Mouse (Mus musculus) forebrain, embryonic 12.5 days (tissue): ENCODE measurements around the gene Nupr1. TPM values are rescaled to one million over a fixed set of nuclear protein-coding genes. Genes with fewer than 3 reads are reported as not detected.

ENCODE experiments used
- ATAC-seq: fragments of 200-750 bp; cut with Nextera tagmentation; 2 replicates; pipeline ENCODE4 v1.8.0; 2017; ENCODE audit warnings: moderate TSS enrichment; ENCODE audit not compliant: low FRiP score
- H3K27ac ChIP-seq: fragments of 300-500 bp; sonication (generic); 2 replicates; pipeline ENCODE4 v1.5.1; 2016; ENCODE audit warnings: mild to moderate bottlenecking
- H3K27me3 ChIP-seq: fragments of 300-500 bp; sonication (generic); 2 replicates; pipeline ENCODE4 v1.6.1; 2016; ENCODE audit warnings: mild to moderate bottlenecking
- H3K36me3 ChIP-seq: fragments of 300-500 bp; sonication (generic); replicated peaks from 2 replicates; pipeline ENCODE4 v1.6.1; 2016; ENCODE audit warnings: mild to moderate bottlenecking
- H3K4me1 ChIP-seq: fragments of 300-500 bp; sonication (generic); 2 replicates; pipeline ENCODE4 v1.6.1; 2016
- H3K4me2 ChIP-seq: fragments of 300-500 bp; sonication (generic); 2 replicates; pipeline ENCODE4 v1.6.1; 2016; ENCODE audit warnings: mild to moderate bottlenecking, moderate library complexity
- H3K4me3 ChIP-seq: fragments of 300-500 bp; sonication (generic); replicated peaks from 2 replicates; pipeline ENCODE4 v1.5.1; 2016; ENCODE audit warnings: mild to moderate bottlenecking
- H3K9ac ChIP-seq: fragments of 300-500 bp; sonication (generic); 2 replicates; pipeline ENCODE4 v1.6.1; 2016; ENCODE audit warnings: mild to moderate bottlenecking
- H3K9me3 ChIP-seq: fragments of 300-500 bp; sonication (generic); 2 replicates; pipeline ENCODE4 v1.6.1; 2016
- WGBS: fragments of 180-500 bp; shearing (Covaris S2); methylation state at CpG from one replicate; pipeline ENCODE4 v1.1.7; 2016; 5-methylcytosine and 5-hydroxymethylcytosine counted together
- microRNA-seq: library from miRNA; unstranded; fragments of <30 nt; microRNA quantifications from one replicate; pipeline ENCODE4, GENCODE M21; 2017
- polyA plus RNA-seq: library from polyadenylated mRNA; unstranded; fragments of >200 nt; fragmentation: Nextera tagmentation; extraction: Ambion mirVana; gene quantifications from 2 replicates; pipeline ENCODE4 v1.2.1, GENCODE M21; 2016

The Nupr1 gene
- polyA plus RNA-seq, 1 experiment from 2014 or later: 3.8 TPM

DNA sequence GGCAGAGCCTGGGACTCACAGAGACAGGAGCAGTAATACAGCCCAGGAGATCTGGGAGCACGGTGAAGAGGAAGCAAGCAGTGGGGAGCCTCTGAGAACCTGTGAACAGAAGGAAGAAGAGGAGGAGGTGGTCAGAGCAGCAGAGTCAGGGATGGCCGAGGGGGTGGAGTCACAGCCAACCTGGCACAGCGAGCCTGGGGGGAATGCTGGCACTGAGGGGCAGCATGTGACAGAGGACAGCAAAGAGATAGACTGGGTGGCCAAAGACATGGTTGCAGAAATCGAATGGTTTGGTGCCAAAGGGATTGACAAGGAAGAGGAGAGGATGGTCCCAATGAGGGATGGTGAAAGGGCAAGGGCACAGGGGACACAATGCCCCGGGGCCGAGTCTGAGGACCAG lies 44.9 kb downstream of the Nupr1 start, which contains the start of gene Cln3:
Gene Cln3, minus strand, starts transcription at position 101 of the 400 bp plus-strand sequence.
- Histone ChIP-seq H3K27me3 (peaks cover 49% of the 10 kb centered on the region), H3K4me1 (peaks cover 24% of the 10 kb centered on the region), H3K9ac (peak within 1 kb of the TSS; percentile 9; the same call in 1 of the 2 replicates), H3K4me3 (no peak within 1 kb of the TSS), H3K36me3 (peaks cover 7% of the 10 kb centered on the region; the same call in 1 of the 2 replicates), H3K27ac (no peak within 1 kb of the TSS), H3K4me2 (no peak within 1 kb of the TSS), H3K9me3 (no peaks in the 10 kb centered on the region)
- WGBS: 79% methylated on average over 6 of the region's 6 CpGs
- ATAC-seq: no peak

DNA sequence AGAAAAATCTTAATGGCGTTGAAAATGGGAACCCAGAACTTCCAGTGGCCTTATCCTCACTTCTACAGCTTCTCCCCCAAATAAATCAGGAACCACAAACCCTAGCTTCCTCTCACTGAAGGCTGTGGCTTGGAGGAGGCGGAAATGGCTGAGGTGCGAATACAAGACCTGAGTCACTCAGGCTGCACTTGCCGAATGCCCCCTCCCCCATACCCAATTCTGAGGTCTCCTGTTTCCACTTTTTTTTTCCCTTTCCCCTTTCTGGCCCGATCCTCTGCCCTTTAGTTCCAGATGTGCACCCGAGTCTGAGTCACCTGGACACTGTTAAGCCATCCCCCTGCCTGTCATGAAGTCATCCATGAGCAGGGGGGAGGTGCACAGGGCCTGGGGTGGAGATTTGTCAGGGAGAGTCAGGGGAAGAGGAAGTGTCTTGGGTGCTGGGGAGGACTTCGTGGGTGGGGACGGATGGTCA lies 46.1 kb downstream of the Nupr1 start, which contains the start of gene Apobr:
Gene Apobr, plus strand, starts transcription at position 437 of the 472 bp plus-strand sequence.
- Histone ChIP-seq H3K27ac (0 out of 2 replicates have a peak within 1 kb of the TSS, but pooled peaks have one; percentile 83), H3K27me3 (peaks cover 46% of the 10 kb centered on the region), H3K4me2 (peak within 1 kb of the TSS; percentile 65), H3K9me3 (no peaks in the 10 kb centered on the region), H3K4me1 (peaks cover 24% of the 10 kb centered on the region), H3K36me3 (peaks cover 7% of the 10 kb centered on the region; the same call in 1 of the 2 replicates), H3K4me3 (peak within 1 kb of the TSS; percentile 61), H3K9ac (peak within 1 kb of the TSS; percentile 59; the same call in 1 of the 2 replicates)
- 76% methylated on average over 8 of the region's 8 CpGs for WGBS
- no peak for ATAC-seq

DNA sequence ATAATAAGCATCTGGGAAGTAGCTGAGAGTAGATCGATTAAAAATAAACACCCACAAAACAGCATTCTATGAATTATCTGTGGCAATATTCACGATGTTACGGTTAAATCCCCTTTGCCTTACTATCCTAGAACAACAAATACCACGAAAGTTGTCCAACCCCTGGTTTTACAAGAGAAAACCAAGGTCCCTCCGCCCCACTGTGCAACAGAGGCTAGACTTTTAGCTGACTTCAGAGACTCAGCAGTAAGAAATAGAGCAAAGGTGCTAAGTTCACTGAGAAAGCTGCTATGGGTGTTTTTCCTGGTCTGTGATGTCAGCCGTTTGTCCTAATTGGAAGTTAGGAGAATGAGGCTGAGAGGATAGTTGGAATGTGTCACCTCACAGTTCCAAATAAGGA lies 46.9 kb downstream of the Nupr1 start:
- Histone ChIP-seq H3K36me3 (peaks cover 7% of the 10 kb centered on the region; the same call in 1 of the 2 replicates), H3K4me1 (peaks cover 24% of the 10 kb centered on the region), H3K9ac (peak overlapping the region; percentile 59; the same call in 1 of the 2 replicates), H3K27ac (peak overlapping the region; percentile 83; the same call in 1 of the 2 replicates), H3K9me3 (no peaks in the 10 kb centered on the region), H3K4me3 (peak overlapping the region; percentile 61), H3K4me2 (peak overlapping the region; percentile 65), H3K27me3 (peaks cover 39% of the 10 kb centered on the region)
- ATAC-seq: no peak
- 65% methylated on average over 6 of the region's 6 CpGs for WGBS

DNA sequence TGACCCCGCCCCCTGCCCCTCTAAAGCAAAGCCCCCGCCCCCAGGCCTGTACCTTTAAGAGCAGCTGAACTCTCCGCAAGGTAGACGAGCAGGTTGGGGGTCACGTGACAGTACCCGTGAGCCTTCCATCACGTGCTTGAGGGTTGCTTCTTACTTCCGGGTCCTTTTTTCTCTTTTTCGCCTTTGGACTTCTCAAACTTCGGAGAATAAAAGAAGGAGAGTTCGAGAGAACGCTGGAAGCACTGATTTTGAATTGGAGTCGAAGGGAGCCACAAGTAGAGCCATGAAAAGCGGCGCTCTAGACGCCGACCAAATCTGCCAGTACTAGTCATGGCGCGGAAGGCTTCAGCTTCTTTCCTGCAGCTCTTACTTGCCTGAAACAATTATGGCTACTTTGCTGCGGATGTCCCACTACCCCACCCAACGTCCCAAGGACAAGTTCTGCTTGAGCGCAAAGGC lies 47.4 kb downstream of the Nupr1 start:
- peak; percentile 89 for ATAC-seq
- H3K36me3 ChIP-seq: peaks cover 7% of the 10 kb centered on the region; the same call in 1 of the 2 replicates
- H3K4me1 ChIP-seq: peaks cover 24% of the 10 kb centered on the region
- H3K27me3 ChIP-seq: peaks cover 37% of the 10 kb centered on the region
- peak overlapping the region; percentile 61 for H3K4me3 ChIP-seq
- H3K27ac ChIP-seq: peak overlapping the region; percentile 83
- H3K9ac ChIP-seq: peak overlapping the region; percentile 59
- peak overlapping the region; percentile 65 for H3K4me2 ChIP-seq
- no peaks in the 10 kb centered on the region for H3K9me3 ChIP-seq
- WGBS: under 1% methylated on average over 22 of the region's 22 CpGs

DNA sequence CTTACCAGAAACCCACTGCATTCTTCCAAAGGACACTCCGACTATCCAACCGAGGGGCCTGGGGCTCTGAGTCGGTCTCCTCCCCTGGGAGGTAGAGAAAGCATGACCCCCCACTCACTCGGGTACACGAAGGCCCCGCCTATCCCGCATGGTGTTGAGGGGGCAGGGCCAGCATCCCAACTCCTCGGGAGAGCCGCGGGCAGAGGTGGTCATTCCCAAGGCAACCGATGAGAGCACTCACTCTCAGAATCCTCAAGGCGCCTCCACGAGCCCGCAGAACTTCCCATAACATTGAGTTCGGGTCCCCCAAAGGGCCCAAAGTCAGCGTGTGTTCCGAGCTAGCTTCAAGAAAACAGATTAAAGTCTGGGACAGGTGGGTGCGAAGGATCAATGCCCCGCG lies 47.9 kb downstream of the Nupr1 start:
- peaks cover 20% of the 10 kb centered on the region for H3K4me1 ChIP-seq
- peak; percentile 62 for ATAC-seq
- peak overlapping the region; percentile 59 for H3K9ac ChIP-seq
- peak overlapping the region; percentile 61 for H3K4me3 ChIP-seq
- peak overlapping the region; percentile 83; the same call in 1 of the 2 replicates for H3K27ac ChIP-seq
- H3K4me2 ChIP-seq: peak overlapping the region; percentile 65
- H3K27me3 ChIP-seq: peaks cover 37% of the 10 kb centered on the region
- H3K36me3 ChIP-seq: peaks cover 10% of the 10 kb centered on the region; the same call in 1 of the 2 replicates
- H3K9me3 ChIP-seq: no peaks in the 10 kb centered on the region
- 2% methylated on average over 20 of the region's 20 CpGs for WGBS

DNA sequence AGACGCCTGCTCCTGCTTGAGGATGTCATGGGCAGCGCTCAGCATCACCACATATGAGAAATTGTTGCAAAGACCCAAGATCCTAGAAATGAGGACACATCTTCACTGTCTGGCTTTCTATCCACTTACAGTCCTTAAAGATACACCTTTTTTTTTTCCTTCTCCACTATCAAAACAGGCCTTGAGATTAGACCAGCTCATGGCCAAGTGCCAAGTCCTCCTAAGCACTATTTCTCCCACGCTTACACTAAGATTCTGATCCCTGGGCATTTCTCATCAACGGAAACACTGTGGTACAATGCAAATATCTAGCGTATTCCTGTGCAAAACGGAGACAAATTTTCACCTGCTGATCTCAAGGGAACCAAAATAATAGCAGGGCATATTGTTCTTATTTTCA lies 49.0 kb downstream of the Nupr1 start:
- Histone ChIP-seq H3K36me3 (peaks cover 15% of the 10 kb centered on the region; the same call in 1 of the 2 replicates), H3K27ac (no peak overlapping the region), H3K27me3 (peaks cover 27% of the 10 kb centered on the region), H3K9me3 (no peaks in the 10 kb centered on the region), H3K4me3 (no peak overlapping the region), H3K4me2 (0 out of 2 replicates have a peak overlapping the region, but pooled peaks have one; percentile 13), H3K9ac (no peak overlapping the region), H3K4me1 (peaks cover 15% of the 10 kb centered on the region; the same call in 1 of the 2 replicates)
- ATAC-seq: no peak
- WGBS: 89% methylated on average over 6 of the region's 6 CpGs

DNA sequence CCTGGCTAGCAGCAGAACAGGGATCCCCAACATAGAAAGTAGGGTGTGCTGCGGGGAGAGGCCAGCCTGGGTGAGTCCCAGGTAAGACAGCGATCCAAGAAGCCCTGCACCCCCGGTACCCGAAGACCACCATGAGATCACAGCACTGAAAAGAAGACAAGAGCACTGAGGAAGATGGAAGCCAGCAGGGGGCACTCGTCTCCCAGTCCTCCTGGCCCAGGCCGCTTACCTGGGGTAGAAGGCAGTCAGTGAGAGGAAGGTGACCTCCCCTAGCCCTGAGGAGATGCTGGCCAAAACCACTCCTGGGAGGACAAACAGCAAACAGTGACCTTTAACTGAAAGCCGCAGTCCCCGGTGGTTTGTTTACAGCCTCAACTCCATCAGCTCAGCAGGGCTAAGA lies 51.5 kb downstream of the Nupr1 start:
- Histone ChIP-seq H3K9me3 (no peaks in the 10 kb centered on the region), H3K9ac (no peak overlapping the region), H3K27me3 (peaks cover 4% of the 10 kb centered on the region), H3K4me1 (peaks cover 15% of the 10 kb centered on the region; the same call in 1 of the 2 replicates), H3K36me3 (peaks cover 17% of the 10 kb centered on the region; the same call in 1 of the 2 replicates), H3K4me3 (no peak overlapping the region), H3K27ac (no peak overlapping the region), H3K4me2 (no peak overlapping the region)
- no peak for ATAC-seq
- 52% methylated on average over 8 of the region's 8 CpGs for WGBS

DNA sequence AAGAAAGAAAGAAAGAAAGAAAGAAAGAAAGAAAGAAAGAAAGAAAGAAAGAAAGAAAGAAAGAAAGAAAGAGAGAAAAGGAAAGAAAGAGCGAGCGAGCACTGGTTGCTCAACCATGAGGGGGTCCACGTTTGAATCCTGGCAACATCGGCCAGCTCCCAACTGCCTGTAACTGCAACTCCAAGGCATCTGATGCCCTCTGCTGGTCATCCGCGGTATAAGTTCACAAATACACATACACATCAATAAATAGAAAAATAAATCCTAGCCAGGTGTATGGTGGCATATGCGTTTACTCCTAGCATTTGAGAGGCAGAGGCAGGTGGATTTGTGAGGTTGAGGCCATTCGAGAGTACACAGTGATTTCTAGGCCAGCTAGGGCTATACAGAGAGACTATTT lies 53.7 kb downstream of the Nupr1 start:
- Histone ChIP-seq H3K9ac (no peak overlapping the region), H3K4me3 (no peak overlapping the region), H3K4me1 (peaks cover 8% of the 10 kb centered on the region; the same call in 1 of the 2 replicates), H3K9me3 (no peaks in the 10 kb centered on the region), H3K36me3 (peaks cover 24% of the 10 kb centered on the region; the same call in 1 of the 2 replicates), H3K27ac (no peak overlapping the region), H3K27me3 (no peaks in the 10 kb centered on the region), H3K4me2 (no peak overlapping the region)
- no peak for ATAC-seq
- 45% methylated on average over 8 of the region's 8 CpGs for WGBS

Small RNAs within 50 kb of the gene (microRNA-seq; reads per million reads assigned to microRNA genes)
- gene Mir7059: 1.2 reads per million

Other genes starting within 250 kb of the Nupr1 start
- 3.9 and 4.6 TPM in 2 replicates for gene Nfatc2ip, start 234.1 kb downstream of the Nupr1 start, polyA plus RNA-seq
- gene Cd19, start 216.0 kb downstream of the Nupr1 start, polyA plus RNA-seq: 0.40 TPM in 1 of 2 replicates, not detected in the other
- gene Rabep2, start 202.1 kb downstream of the Nupr1 start, polyA plus RNA-seq: 20.2 and 20.6 TPM in 2 replicates
- 0.23 and 0.43 TPM in 2 replicates for gene Atp2a1, start 167.8 kb downstream of the Nupr1 start, polyA plus RNA-seq
- gene Sh2b1, start 155.4 kb downstream of the Nupr1 start, polyA plus RNA-seq: 57.7 and 60.2 TPM in 2 replicates
- gene Tufm, start 143.5 kb downstream of the Nupr1 start, polyA plus RNA-seq: 113 and 119 TPM in 2 replicates
- 76.6 and 92.6 TPM in 2 replicates for gene Atxn2l, start 127.4 kb downstream of the Nupr1 start, polyA plus RNA-seq
- gene Eif3c, start 64.5 kb downstream of the Nupr1 start, polyA plus RNA-seq: 213 and 225 TPM in 2 replicates
- gene Apobr, start 45.9 kb downstream of the Nupr1 start, polyA plus RNA-seq: 0.31 and 0.52 TPM in 2 replicates
- 27.5 and 32.7 TPM in 2 replicates for gene Cln3, start 45.0 kb downstream of the Nupr1 start, polyA plus RNA-seq
- not detected in 2 replicates for gene Il27, start 35.9 kb downstream of the Nupr1 start, polyA plus RNA-seq
- gene Sgf29, start 18.4 kb upstream of the Nupr1 start, polyA plus RNA-seq: 39.4 and 51.2 TPM in 2 replicates
- 0.42 and 0.54 TPM in 2 replicates for gene Sult1a1, start 45.6 kb upstream of the Nupr1 start, polyA plus RNA-seq
- 146 and 157 TPM in 2 replicates for gene Bola2, start 64.5 kb upstream of the Nupr1 start, polyA plus RNA-seq
- 14.7 and 14.9 TPM in 2 replicates for gene Slx1b, start 64.9 kb upstream of the Nupr1 start, polyA plus RNA-seq
- gene Coro1a, start 76.9 kb upstream of the Nupr1 start, polyA plus RNA-seq: 49.1 and 51.0 TPM in 2 replicates
- 51.5 and 56.8 TPM in 2 replicates for gene Mapk3, start 128.7 kb upstream of the Nupr1 start, polyA plus RNA-seq
- gene Gdpd3, start 135.5 kb upstream of the Nupr1 start, polyA plus RNA-seq: 1.4 and 1.5 TPM in 2 replicates
- 91.8 and 92.7 TPM in 2 replicates for gene Ypel3, start 146.1 kb upstream of the Nupr1 start, polyA plus RNA-seq
- gene Tbx6, start 150.6 kb upstream of the Nupr1 start, polyA plus RNA-seq: 0.33 and 0.56 TPM in 2 replicates
- 310 and 320 TPM in 2 replicates for gene Ppp4c, start 161.6 kb upstream of the Nupr1 start, polyA plus RNA-seq
- gene Fam57b, start 166.8 kb upstream of the Nupr1 start, polyA plus RNA-seq: 16.2 and 17.6 TPM in 2 replicates
- gene 4930451I11Rik, start 200.8 kb upstream of the Nupr1 start, polyA plus RNA-seq: not detected in 2 replicates
- gene Doc2a, start 216.6 kb upstream of the Nupr1 start, polyA plus RNA-seq: 5.5 and 6.6 TPM in 2 replicates
- gene Hirip3, start 231.1 kb upstream of the Nupr1 start, polyA plus RNA-seq: 53.3 TPM in 2 replicates
- gene Ino80e, start 231.5 kb upstream of the Nupr1 start, polyA plus RNA-seq: 96.5 and 108 TPM in 2 replicates